Mouse (Mus musculus): ENCODE results near the gene 1700001P01Rik.

DNA sequence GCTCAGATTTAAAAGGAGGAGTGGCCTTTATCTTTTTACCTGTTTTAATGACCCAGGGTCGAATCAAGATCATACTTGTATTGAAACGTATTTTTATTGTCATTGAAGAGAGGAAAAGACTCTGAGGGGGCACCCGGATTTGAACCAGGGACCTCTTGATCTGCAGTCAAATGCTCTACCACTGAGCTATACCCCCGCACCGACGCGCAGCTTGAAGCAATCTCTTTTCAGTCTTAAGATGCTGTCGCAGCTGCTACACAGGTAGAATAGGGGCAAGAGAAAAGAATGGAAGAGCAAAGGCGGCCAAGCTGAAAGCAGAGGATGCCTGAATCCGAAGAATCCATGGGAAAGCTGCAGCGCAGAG is 23.0 kb upstream of the 1700001P01Rik start, which contains the start of gene Lasp1:
- TF ChIP-seq CTCF (IDR thresholded peaks at IDR 0.05; ENCODE audit: borderline replicate concordance, control insufficient read depth, extremely low read depth, insufficient read depth, low read length, poor library complexity) = no peak
- TF ChIP-seq POLR2A (IDR thresholded peaks at IDR 0.05; ENCODE audit: control insufficient read depth, extremely low read depth, insufficient read depth, low read length, poor library complexity) = no peak

Measured in thymus, adult 2 months (tissue).